In genomic region chr11:79002551-79002951, GRCm38 (mm10) we compare ENCODE assay signal across 9 mouse cellular contexts. TPM values are rescaled to one million over a fixed set of nuclear protein-coding genes. Genes with fewer than 3 reads are reported as not detected.
A peak's percentile ranks its signal among the peaks of the same experiment; 100 is the strongest.
DNase-seq lines count a peak whose midpoint lies in the region; ATAC-seq lines count a peak whose summit lies in the region.
"Had no signal": no experiment of that assay in that cellular context is flagged by ENCODE, and none has a peak within 500 bp of the region (broad histone marks: within the 10 kb centered on the region; RNA-seq: fewer than 3 reads in every experiment).

No protein-coding gene starts in this region.

- no peak overlapping the region for H3K4me2 ChIP-seq in limb, embryonic 13.5 days (replicated peaks)
- H3K4me2 ChIP-seq in heart, embryonic 14.5 days (ENCODE audit: low read length) = no peak overlapping the region

- H3K9ac ChIP-seq in limb, embryonic 13.5 days = no peak overlapping the region
- no peak overlapping the region for H3K9ac ChIP-seq in heart, embryonic 14.5 days (ENCODE audit: low read length)

- no peak for ATAC-seq in limb, embryonic 13.5 days (ENCODE audit: low FRiP score, low read depth)
- 0 out of 2 replicates have a peak, but pooled peaks have one; percentile 25 for ATAC-seq in heart, embryonic 14.5 days (ENCODE audit: insufficient number of reproducible peaks, insufficient read depth, low FRiP score, low read depth)

- H3K27me3 ChIP-seq in limb, embryonic 13.5 days = no peaks in the 10 kb centered on the region
- no peaks in the 10 kb centered on the region for H3K27me3 ChIP-seq in limb, embryonic 10.5 days (ENCODE audit: low read depth, poor library complexity, severe bottlenecking)
- H3K27me3 ChIP-seq in heart, embryonic 14.5 days (ENCODE audit: control insufficient read depth, insufficient read depth, low read length) = no peaks in the 10 kb centered on the region

- H3K4me1 ChIP-seq in limb, embryonic 13.5 days = peaks cover 18% of the 10 kb centered on the region
- H3K4me1 ChIP-seq in limb, embryonic 10.5 days = peaks cover 13% of the 10 kb centered on the region
- H3K4me1 ChIP-seq in heart, embryonic 14.5 days (ENCODE audit: control insufficient read depth in 2 of 2, insufficient read depth in 2 of 2, low read length in 2 of 2) = peaks cover 5 to 10% of the 10 kb centered on the region in 2 experiments; a peak in 3 of 4 replicates

- 60% methylated on average over 5 of the region's 5 CpGs for WGBS in limb, embryonic 13.5 days
- 68% methylated on average over 5 of the region's 5 CpGs for WGBS in limb, embryonic 10.5 days
- 58% methylated on average over 5 of the region's 5 CpGs for WGBS in heart, embryonic 14.5 days

- DNase-seq in limb, embryonic 10.5 days (ENCODE audit: low spot score) = no peak
- DNase-seq in WW6 (ENCODE audit: low read depth, low spot score) = peak; percentile 90
- peak; percentile 48 for DNase-seq in lung, postnatal 25 days (ENCODE audit: low spot score)
- DNase-seq in Muller cell, postnatal 12 days (ENCODE audit: inconsistent ontology term) = no peak
- no peak for DNase-seq in spleen, postnatal 10 days (ENCODE audit: low spot score in 2 of 2)
- DNase-seq in embryo, embryonic 10 days (ENCODE audit: low spot score) = no peak
- DNase-seq: adrenal gland, postnatal 36 days had no signal

- H3K36me3 ChIP-seq in limb, embryonic 13.5 days = no peaks in the 10 kb centered on the region
- no peaks in the 10 kb centered on the region for H3K36me3 ChIP-seq in limb, embryonic 10.5 days
- no peaks in the 10 kb centered on the region for H3K36me3 ChIP-seq in heart, embryonic 14.5 days (ENCODE audit: control insufficient read depth, insufficient read depth, low read length)

- H3K27ac ChIP-seq in limb, embryonic 13.5 days = peak overlapping the region; percentile 39; the same call in 1 of the 2 replicates
- H3K27ac ChIP-seq in limb, embryonic 10.5 days = no peak overlapping the region
- H3K27ac ChIP-seq in heart, embryonic 14.5 days (replicated peaks in 1 of 2; ENCODE audit: control insufficient read depth in 1 of 2, insufficient read depth in 1 of 2, low read depth in 2 of 2, low read length in 2 of 2) = peak overlapping the region; percentile 77 to 83

- H3K4me3 ChIP-seq in limb, embryonic 13.5 days = no peak overlapping the region
- no peak overlapping the region for H3K4me3 ChIP-seq in limb, embryonic 10.5 days
- no peak overlapping the region for H3K4me3 ChIP-seq in heart, embryonic 14.5 days (ENCODE audit: control insufficient read depth in 1 of 2, insufficient read depth in 1 of 2, low read depth in 1 of 2, low read length in 2 of 2)

- H3K9me3 ChIP-seq in limb, embryonic 13.5 days = peaks cover under 1% of the 10 kb centered on the region; the same call in 1 of the 2 replicates
- no peaks in the 10 kb centered on the region for H3K9me3 ChIP-seq in limb, embryonic 10.5 days (replicated peaks)
- H3K9me3 ChIP-seq in heart, embryonic 14.5 days (ENCODE audit: control insufficient read depth, low read length) = peaks cover 2% of the 10 kb centered on the region; the same call in 1 of the 2 replicates

RNA-seq across cellular contexts. Expression of gene Lgals9, which starts 17.8 kb away (rescaled TPM):
- polyA plus RNA-seq in limb, embryonic 13.5 days (2015; fragmentation: Nextera tagmentation; extraction: Ambion mirVana) = 16.3 and 16.6 TPM in 2 replicates
- 1.0 and 1.8 TPM in 2 replicates for polyA plus RNA-seq in limb, embryonic 10.5 days (2016; fragmentation: Nextera tagmentation; extraction: Ambion mirVana)
- 63.4 and 65.2 TPM in 2 replicates for polyA plus RNA-seq in heart, embryonic 14.5 days (2014; fragmentation: Nextera tagmentation; extraction: Ambion mirVana)

Comparison
In these comparisons a context has a peak if more than half of its experiments do, and no peak if none do; other contexts are left out.
1. DNase-seq: peak in WW6 (single experiment) and lung, postnatal 25 days (single experiment); none in limb, embryonic 10.5 days (single experiment), Muller cell, postnatal 12 days (single experiment), spleen, postnatal 10 days (0 of 2) and embryo, embryonic 10 days (single experiment).